Mouse (Mus musculus): Measurements from ENCODE around the gene Thap2.

Gene Thap2

DNA sequence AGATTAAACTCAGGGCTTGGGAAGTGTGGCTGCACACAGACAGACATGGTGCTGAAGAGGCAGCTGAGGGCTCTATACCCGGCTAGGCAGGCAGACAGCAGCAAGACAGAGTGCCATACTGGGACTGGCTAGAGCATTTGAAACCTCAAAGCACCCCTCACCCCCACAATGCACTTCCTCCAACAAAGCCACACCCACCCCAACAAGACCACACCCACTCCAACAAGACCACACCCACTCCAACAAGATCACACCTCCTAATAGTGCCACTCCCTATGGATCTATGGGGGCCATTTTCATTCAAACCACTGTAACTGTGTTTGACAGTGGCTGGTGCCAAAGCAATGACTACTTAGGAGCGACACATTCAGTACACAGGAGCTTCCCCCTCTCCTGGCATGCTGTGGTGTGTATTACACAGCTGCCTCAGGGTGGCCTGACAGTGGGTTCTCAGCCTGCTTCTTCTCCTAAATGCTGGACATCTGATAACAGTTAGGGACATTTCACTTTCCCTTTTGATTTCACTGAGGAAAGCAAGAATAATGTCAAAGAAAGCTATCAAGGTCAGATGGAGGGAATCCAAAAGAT lies 33.3 kb downstream of the Thap2 start:
- DNase-seq: no peak

GRCm38 (mm10) chr10:115349509-115349908 lies 34.7 kb downstream of the Thap2 start:
- no peak for DNase-seq

DNA sequence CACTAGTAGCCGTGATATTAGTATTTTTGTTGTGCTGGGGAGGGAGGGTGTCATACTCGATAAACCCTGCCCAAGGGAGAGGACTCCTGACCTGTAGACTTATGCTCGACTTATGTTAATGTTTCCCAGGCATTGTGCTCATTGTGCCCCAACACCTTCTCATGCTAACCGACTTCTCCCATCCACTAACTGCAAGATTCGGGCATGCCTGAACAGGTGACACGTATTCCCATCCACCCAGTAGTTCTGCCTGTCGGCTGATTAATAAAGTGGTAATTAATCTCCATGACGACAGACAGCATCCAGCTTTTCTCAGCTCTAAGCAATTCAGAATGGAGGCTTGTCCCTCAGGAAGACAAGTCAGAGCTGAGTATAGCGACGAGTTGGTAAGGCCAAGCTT lies 35.2 kb downstream of the Thap2 start:
- DNase-seq: no peak

- DNase-seq: no peak
These were observed 36.1 kb downstream of the Thap2 start for GRCm38 (mm10) chr10:115348131-115348530.

DNA sequence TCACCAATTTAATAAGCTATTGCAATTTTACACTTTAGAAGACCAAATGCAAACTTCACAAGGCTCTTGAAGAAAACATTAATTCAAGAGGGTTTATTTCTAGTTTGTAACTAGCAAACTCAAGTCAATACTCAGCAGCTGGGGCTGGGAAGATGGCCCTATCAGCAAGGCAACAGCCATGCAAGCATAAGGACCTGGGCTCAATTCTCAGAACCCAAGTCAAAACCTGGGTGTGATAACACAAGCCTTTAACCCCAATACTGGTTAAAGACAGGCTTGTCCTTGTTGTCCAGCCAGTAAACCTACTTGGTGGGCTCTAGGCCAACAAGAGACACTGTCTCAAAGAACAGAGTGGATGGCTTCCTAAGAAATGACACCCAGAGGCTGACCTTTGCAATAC lies 37.8 kb downstream of the Thap2 start:
- no peak for DNase-seq

DNA sequence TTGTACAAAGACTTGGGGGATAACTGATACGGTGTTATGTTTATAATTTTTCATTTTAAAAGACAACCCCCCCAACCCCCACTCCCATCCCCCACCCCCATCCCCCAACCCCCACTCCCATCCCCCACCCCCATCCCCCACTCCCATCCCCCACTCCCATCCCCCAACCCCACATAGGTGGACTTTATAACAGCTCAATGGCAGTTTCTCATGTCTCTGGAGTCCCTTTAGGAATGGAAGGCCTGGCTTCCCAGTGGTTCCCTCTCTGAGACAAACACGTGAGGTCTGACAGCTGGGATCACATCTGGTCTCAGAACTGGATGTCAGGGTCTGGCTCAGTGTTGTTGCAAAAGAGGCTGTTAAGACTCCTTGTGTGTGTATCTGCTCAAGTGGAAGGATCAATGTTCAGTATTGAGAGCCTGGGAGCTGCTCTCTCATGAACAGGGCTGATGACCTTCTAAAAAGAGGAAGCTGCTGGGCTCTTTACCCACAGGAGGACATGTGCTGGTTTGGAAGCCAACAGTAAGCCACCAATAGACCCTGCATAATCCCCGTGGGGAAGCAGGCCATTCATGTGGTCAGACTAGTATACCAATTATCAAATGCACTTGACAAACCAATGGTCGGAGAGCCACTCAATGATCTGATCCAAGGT lies 41.3 kb downstream of the Thap2 start:
- DNase-seq: no peak

DNA sequence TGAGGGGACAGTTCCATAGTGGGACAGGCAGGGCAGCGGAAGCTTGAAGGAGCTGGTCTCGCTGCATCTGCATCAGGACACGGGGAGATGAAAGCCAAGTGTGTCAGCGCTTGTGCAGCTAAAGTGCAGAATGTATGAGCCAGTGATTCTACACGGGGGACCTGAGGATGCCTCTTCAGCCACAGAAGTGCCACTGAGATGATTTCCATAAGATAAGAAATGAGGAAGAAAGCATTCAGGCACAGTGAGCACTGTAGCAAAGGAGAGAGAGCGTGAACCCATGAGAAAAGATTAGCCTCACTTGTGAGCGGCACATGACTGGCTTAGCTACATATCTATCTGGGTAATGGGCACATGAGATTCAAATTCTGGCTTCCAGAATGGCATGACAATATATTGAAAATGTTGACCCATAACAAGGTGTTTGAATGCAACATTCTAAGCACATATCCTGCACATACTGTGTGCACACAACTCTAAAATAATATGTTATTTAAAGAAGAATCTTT lies 44.4 kb downstream of the Thap2 start:
- no peak for DNase-seq

DNA sequence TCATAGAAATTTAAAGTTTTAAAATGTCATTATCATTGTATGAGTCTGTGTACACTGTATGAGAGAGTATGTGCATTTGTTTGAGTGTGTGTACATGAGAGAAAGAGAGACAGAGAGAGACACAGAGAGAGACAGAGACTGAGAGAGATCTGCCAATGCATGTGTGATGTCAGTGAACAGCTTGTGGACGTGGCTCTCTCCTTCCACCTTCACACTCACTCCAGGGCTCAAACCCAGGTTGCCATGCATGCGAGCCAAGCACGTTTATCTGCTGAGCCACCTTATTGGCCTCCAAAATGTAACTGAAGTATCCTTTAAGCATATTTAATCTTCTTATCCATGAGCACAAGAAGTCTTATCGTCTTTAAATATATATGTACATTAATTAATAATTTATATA lies 47.3 kb downstream of the Thap2 start:
- no peak for DNase-seq

GRCm38 (mm10) chr10:115333528-115333927 lies 50.7 kb downstream of the Thap2 start:
- DNase-seq: no peak

DNA sequence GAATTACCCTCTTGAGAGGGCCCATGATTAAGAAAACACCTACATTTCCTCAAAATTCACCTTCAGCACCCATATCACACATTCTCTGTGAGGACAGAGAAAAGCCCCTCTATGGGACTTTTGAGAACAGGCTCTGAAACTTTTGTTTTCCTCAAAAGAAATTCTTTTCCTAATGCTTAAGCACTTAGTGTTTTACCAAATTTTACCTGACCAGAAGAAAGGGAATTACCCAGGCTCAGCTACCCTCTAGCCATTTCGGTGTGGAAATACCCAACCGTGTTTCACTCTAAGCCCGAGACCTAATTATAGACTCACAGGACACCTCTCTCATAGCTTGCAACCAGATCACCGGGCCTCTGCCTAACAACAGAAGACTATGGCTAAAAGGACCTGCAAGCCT lies 51.2 kb downstream of the Thap2 start:
- no peak for DNase-seq

GRCm38 (mm10) chr10:115332420-115332952 lies 51.8 kb downstream of the Thap2 start:
- DNase-seq: no peak

GRCm38 (mm10) chr10:115329010-115329530 lies 55.2 kb downstream of the Thap2 start:
- DNase-seq: no peak

DNA sequence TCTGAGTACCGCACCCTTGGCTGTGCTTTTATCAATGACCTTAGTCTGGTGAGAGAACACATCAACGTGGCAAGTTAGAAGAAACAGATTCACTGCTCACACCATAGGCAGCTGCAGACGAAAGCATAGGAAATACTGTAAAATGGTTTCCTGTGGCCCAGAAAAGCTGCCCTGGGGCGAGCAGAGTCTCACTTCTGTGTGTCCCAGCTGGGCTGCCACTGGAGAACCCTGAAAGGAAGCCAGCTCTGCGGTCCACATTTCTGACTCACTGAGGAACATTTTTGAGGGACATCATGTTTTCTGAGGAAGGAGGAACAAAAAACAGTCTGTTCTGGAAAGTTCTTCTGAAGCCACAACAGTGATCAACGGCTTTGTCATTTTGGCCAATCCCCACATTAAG lies 55.7 kb downstream of the Thap2 start:
- no peak for DNase-seq

DNA sequence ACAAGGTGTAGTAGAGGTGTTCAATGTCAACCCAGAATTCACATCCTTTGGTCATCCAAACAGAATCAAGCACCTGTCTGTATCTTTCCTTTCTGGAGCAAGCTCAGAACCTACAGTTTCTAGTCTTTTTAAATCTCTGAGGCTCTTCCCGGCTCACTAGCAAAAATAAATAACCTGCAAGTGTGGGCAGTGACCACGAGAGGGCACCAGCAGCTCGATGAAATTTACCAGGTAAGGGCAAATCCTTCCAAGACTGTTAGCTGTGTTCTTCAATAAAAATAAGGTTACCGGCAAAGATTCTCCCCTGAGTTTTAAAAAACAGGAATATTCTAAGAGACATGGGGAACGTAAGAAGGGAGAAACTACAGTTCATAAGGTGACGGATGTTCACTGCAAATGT lies 60.9 kb downstream of the Thap2 start:
- DNase-seq: peak; percentile 65

GRCm38 (mm10) chr10:115321317-115322035 lies 62.8 kb downstream of the Thap2 start:
- no peak for DNase-seq
